Mouse (Mus musculus): ENCODE results near the gene Pdzrn3. TPM values are rescaled to one million over a fixed set of nuclear protein-coding genes. Genes with fewer than 3 reads are reported as not detected.

The Pdzrn3 gene
- polyA plus RNA-seq, 1 experiment from 2014 or later = not detected

GRCm38 (mm10) chr6:101153511-101153921 lies 224.2 kb downstream of the Pdzrn3 start:
- no peak overlapping the region for H3K4me3 ChIP-seq (ENCODE audit: inconsistent target)
- no peaks in the 10 kb centered on the region for H3K36me3 ChIP-seq (ENCODE audit: inconsistent target)
- WGBS (ENCODE audit: missing documents) = 100% methylated on average over 1 of the region's 1 CpGs
- H3K27ac ChIP-seq = no peak overlapping the region
- H3K79me2 ChIP-seq (ENCODE audit: inconsistent target) = no peaks in the 10 kb centered on the region

GRCm38 (mm10) chr6:101135368-101135767 lies 242.3 kb downstream of the Pdzrn3 start:
- H3K36me3 ChIP-seq (ENCODE audit: inconsistent target) = no peaks in the 10 kb centered on the region
- no peak overlapping the region for H3K4me3 ChIP-seq (ENCODE audit: inconsistent target)
- no peak overlapping the region for H3K27ac ChIP-seq
- WGBS (ENCODE audit: missing documents) = 90% methylated on average over 3 of the region's 3 CpGs
- no peaks in the 10 kb centered on the region for H3K79me2 ChIP-seq (ENCODE audit: inconsistent target)

DNA sequence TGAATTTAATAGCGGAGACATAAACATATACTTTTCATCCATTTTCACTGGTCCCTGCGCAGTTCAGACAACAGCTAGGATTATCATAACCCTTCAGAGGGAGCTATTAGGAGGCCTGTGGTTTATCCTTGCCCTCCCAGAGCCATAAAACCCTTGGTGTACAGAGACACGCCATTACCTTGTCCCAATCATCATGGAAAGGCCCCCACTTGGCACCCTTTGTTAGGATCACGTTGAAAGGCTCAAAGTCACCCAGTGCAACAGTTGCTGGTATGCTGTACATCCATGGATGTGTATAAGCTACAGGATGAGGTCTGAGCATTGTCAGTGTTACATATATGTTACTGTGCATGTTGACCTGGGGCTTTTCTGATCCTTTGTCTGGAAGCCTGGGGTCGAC lies 252.3 kb downstream of the Pdzrn3 start:
- no peak overlapping the region for H3K27ac ChIP-seq
- 67% methylated on average over 5 of the region's 5 CpGs for WGBS (ENCODE audit: missing documents)
- H3K36me3 ChIP-seq (ENCODE audit: inconsistent target) = no peaks in the 10 kb centered on the region
- H3K4me3 ChIP-seq (ENCODE audit: inconsistent target) = no peak overlapping the region
- no peaks in the 10 kb centered on the region for H3K79me2 ChIP-seq (ENCODE audit: inconsistent target)

DNA sequence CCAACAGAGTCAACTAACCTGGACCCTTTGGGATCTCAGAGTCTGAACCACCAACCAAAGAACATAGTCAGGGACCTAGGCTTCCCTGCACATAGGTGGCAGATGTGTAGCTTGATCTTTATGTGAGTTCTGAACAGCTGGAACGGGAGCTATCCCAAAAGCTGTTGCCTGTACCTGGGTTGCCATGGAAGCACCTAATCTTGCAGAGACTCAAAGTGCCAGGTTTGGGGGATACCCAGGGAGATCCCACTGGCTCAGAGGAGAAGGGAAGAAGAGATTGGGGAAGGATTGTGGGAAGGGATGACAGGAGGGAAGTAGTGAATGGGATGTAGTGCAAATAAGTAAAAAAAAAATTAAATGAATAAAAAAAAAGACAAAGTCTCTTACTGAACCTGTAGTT lies 268.7 kb downstream of the Pdzrn3 start:
- no peak overlapping the region for H3K27ac ChIP-seq
- 75% methylated on average over 1 of the region's 1 CpGs for WGBS (ENCODE audit: missing documents)

DNA sequence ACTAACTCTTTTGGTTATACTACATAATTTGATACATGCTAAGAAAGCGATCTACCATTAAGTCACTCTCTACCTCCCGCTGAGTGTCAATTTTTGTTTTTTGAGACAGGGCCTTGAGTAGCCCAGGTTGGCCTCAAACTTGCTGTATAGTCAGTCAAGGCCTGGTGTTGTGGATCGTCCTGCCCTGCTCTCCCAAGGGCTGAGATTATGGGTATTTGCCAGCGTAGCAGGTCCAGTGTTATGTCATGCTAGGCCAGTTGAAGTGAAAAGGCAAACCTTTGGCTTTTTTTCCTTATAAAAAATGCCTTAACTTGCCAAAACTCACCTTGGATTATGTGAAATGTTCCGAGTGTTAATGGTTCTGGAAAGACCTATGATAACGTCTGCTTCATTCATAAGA lies 274.2 kb downstream of the Pdzrn3 start:
- Histone ChIP-seq H3K36me3 (ENCODE audit: inconsistent target) (no peaks in the 10 kb centered on the region), H3K79me2 (ENCODE audit: inconsistent target) (no peaks in the 10 kb centered on the region), H3K27ac (no peak overlapping the region), H3K4me3 (ENCODE audit: inconsistent target) (no peak overlapping the region)
- 92% methylated on average over 6 of the region's 6 CpGs for WGBS (ENCODE audit: missing documents)

More for the DNA sequence above, 268.7 kb downstream of the Pdzrn3 start:
- H3K79me2 ChIP-seq (ENCODE audit: inconsistent target) = no peaks in the 10 kb centered on the region
- H3K4me3 ChIP-seq (ENCODE audit: inconsistent target) = no peak overlapping the region
- H3K36me3 ChIP-seq (ENCODE audit: inconsistent target) = no peaks in the 10 kb centered on the region

DNA sequence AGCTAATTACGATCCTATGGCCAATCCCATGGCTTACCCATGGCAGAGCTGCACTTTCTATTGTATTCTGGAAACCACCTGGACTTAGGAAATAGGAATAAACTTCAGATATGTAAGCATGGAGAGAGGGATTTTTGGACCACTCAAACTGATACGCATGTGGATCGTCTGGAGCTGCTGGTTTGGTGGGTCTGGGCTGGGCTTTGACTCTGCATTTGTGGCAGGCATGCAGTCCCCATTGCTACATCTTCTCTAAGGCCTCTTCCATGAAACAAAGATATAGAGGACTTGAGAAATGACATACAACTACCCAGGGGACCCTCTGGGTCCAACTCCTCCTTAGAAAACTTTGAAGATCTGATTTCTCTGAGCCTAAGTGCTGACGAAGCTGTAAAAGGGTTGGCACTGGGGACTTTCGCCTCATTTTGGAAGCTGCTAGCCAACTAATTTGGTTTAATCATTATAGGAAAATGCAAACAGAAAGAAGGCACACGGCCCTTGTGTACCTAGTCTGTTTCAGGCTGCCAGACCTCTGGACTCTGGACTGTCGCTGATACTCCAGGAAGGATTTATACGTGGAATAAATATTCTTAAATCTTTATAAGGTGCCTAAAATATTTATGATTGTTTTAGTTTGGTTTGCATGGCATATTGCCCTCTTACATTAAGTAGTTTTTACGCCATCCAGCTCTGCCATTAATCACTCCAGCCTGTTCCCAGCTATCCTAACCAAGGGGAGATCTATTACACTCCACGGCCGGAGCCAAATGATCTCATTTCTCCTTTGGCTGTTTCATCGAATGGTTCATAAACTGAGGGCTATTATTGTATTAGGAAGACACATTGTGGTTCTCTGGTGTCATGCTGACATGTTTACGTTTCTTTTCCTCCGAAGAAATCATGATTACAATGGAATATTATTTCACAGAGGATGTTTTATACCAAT lies 275.7 kb downstream of the Pdzrn3 start:
- H3K4me3 ChIP-seq (ENCODE audit: inconsistent target) = no peak overlapping the region
- 84% methylated on average over 14 of the region's 14 CpGs for WGBS (ENCODE audit: missing documents)
- no peaks in the 10 kb centered on the region for H3K36me3 ChIP-seq (ENCODE audit: inconsistent target)
- H3K27ac ChIP-seq = no peak overlapping the region
- H3K79me2 ChIP-seq (ENCODE audit: inconsistent target) = no peaks in the 10 kb centered on the region
